Mouse (Mus musculus) hindbrain, embryonic 11.5 days (tissue): Measurements from ENCODE around the gene Ece2. TPM values are rescaled to one million over a fixed set of nuclear protein-coding genes. Genes with fewer than 3 reads are reported as not detected.

Experiments
- ATAC-seq: fragments of 200-750 bp; cut with Nextera tagmentation; 2 replicates; pipeline ENCODE4 v1.8.0; 2017; ENCODE audit warnings: mild to moderate bottlenecking, moderate TSS enrichment, moderate library complexity; ENCODE audit not compliant: low FRiP score
- DNase-seq: peaks from one replicate; pipeline ENCODE4 v3.0.0-alpha.2; 2015; ENCODE audit warnings: low spot score
- H3K27ac ChIP-seq: fragments of 300-500 bp; sonication (generic); 2 replicates; pipeline ENCODE4 v1.5.1; 2014; ENCODE audit warnings: mild to moderate bottlenecking, low read depth, low read length
- H3K27me3 ChIP-seq: fragments of 300-500 bp; sonication (generic); 2 replicates; pipeline ENCODE4 v1.6.1; 2014; ENCODE audit warnings: mild to moderate bottlenecking, low read length, moderate library complexity, mixed read lengths; ENCODE audit not compliant: control insufficient read depth, insufficient read depth
- H3K36me3 ChIP-seq: fragments of 300-500 bp; sonication (generic); 2 replicates; pipeline ENCODE4 v1.6.1; 2014; ENCODE audit warnings: mild to moderate bottlenecking, low read length, moderate library complexity, mixed read lengths; ENCODE audit not compliant: control insufficient read depth, insufficient read depth
- H3K4me1 ChIP-seq: fragments of 300-500 bp; sonication (generic); replicated peaks from 2 replicates; pipeline ENCODE4 v1.6.1; 2014; ENCODE audit warnings: low read length, mixed read lengths; ENCODE audit not compliant: control insufficient read depth, insufficient read depth
- H3K4me2 ChIP-seq: fragments of 300-500 bp; sonication (generic); replicated peaks from 2 replicates; pipeline ENCODE4 v1.6.1; 2014; ENCODE audit warnings: mild to moderate bottlenecking, low read depth, low read length
- H3K4me3 ChIP-seq: fragments of 300-500 bp; sonication (generic); 2 replicates; pipeline ENCODE4 v1.5.1; 2014; ENCODE audit warnings: low read depth, low read length
- H3K9ac ChIP-seq: fragments of 300-500 bp; sonication (generic); 2 replicates; pipeline ENCODE4 v1.6.1; 2014; ENCODE audit warnings: low read depth, low read length
- H3K9me3 ChIP-seq: fragments of 300-500 bp; sonication (generic); 2 replicates; pipeline ENCODE4 v1.6.1; 2016; ENCODE audit warnings: low read length; ENCODE audit not compliant: control insufficient read depth
- WGBS: fragments of 180-500 bp; shearing (Covaris S2); extraction: QIAGEN DNeasy Blood & Tissue Kit; methylation state at CpG from one replicate; pipeline ENCODE4 v1.1.7; 2014; 5-methylcytosine and 5-hydroxymethylcytosine counted together
- microRNA counts: library from miRNA; unstranded; fragments of <30 nt; microRNA quantifications from one replicate; lab custom pipeline; 2015
- polyA plus RNA-seq: library from polyadenylated mRNA; unstranded; fragments of >200 nt; fragmentation: Nextera tagmentation; extraction: Ambion mirVana; gene quantifications from 2 replicates; pipeline ENCODE4 v1.2.1, GENCODE M21; 2014

Ece2 gene
- polyA plus RNA-seq, 1 experiment from 2014 or later, result 3.1 TPM

DNA sequence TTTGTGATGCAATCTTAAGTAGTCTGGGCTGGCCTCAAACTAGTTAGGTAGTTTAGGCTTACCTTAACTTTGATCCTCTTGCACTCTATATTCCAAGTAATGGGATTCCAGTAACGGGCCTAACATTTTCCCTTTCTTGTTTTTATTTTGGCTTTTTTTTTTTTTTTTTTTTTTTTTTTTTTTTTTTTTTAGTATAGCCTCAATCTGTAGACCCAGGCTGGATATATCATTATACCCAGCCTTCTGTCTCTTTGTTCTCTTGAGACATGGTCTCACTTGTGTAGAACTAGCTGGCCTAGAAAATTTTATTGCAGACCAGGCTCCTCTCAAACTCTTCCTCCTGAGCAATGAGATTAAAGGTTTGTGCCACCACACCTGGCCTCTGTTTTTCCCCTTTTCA lies 62.0 kb downstream of the Ece2 start:
- Histone ChIP-seq H3K27me3 (no peaks in the 10 kb centered on the region), H3K4me3 (no peak overlapping the region), H3K4me1 (peaks cover 9% of the 10 kb centered on the region), H3K9ac (no peak overlapping the region), H3K9me3 (no peaks in the 10 kb centered on the region), H3K27ac (no peak overlapping the region), H3K36me3 (peaks cover 9% of the 10 kb centered on the region), H3K4me2 (no peak overlapping the region)
- DNase-seq, result no peak
- ATAC-seq, result no peak
- 88% methylated on average over 1 of the region's 1 CpGs for WGBS

DNA sequence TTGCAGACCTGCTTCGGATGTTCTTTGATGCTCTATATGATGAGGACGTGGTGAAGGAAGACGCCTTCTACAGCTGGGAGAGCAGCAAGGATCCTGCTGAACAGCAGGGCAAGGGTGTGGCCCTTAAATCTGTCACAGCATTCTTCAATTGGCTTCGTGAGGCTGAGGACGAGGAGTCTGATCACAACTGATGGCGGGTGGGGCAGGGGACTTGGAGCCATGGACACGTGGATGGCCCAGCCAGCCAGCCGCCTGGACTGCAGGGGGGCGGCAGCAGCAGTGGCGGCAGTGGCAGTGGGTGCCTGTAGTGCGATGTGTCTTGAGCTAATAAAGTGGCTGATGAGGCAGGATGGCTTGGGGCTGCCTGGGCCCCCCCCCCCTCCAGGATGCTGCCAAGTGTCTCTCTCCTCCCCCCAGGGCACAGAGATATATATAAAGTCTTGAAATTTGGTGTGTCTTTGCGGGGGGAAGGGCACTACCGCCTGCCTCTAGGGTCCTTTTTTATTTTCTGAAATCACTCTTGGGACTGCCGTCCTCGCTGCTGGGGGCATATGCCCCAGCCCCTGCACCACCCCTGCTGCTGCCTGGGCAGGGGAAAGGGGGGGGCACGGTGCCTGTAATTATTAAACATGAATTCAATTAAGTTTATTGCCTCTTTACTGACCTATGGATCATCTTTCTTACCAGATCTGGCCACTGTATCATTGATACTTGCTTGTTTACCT lies 62.8 kb downstream of the Ece2 start:
- Histone ChIP-seq H3K27me3 (no peaks in the 10 kb centered on the region), H3K36me3 (peaks cover 9% of the 10 kb centered on the region), H3K4me1 (peaks cover 9% of the 10 kb centered on the region), H3K9me3 (no peaks in the 10 kb centered on the region), H3K9ac (no peak overlapping the region), H3K4me2 (no peak overlapping the region), H3K27ac (peak overlapping the region; percentile 7; the same call in 1 of the 2 replicates), H3K4me3 (no peak overlapping the region)
- WGBS, result 43% methylated on average over 16 of the region's 16 CpGs
- DNase-seq (no peak), ATAC-seq (no peak)

DNA sequence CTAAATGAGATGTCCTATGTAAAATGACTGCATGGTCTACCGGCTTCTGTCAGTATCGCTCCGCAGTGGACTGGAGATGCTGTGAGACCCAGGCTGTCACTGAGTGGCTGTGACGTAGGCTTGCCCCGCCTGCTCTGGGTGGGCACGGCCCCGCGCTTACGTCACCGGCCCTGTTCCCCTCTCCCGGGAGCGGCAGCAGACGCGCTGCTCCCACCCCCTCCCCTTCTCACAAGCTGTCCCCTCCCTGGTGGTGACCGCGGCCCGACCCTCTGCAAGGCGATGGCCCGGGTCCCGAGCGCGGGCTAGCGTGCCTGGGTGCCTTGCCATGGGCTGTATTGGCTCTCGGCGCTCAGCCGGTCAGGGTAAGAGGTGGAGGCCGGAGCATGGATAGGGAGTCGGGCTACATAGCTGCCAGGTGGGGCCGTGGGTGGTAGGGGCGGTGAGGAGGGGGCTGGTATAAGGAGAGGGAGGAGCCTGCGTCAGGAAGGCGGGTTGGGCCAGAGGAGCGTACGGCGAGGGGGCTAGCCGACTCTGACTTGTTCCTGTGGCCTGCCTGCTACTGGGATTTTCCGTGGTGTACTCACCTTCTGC lies 63.6 kb downstream of the Ece2 start, which contains the start of gene Fam131a:
Gene Fam131a (plus strand): TSS at position 131 of the 591 bp plus-strand sequence.
- DNase-seq, result peak; percentile 95

DNA sequence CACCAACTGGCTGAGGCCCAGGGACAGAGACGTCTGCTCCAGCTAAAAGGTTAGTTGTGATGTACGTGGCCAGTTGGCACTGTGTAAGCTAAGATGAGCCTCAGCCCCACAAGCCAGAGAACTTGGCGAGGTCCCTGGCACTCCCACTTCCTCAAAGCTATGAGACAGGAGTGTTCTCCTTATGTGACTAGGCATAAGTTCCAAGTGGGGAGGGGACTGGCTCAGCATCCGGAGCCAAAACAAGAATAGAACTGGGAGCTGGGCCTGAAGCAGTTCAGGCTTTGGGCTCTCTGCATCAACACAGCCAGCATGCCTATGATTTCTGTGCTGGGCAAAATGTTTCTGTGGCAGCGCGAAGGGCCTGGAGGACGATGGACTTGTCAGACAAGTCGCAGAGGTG lies 65.2 kb downstream of the Ece2 start:
- Histone ChIP-seq H3K27me3 (no peaks in the 10 kb centered on the region), H3K9me3 (no peaks in the 10 kb centered on the region), H3K4me3 (no peak overlapping the region), H3K36me3 (no peaks in the 10 kb centered on the region), H3K9ac (no peak overlapping the region), H3K27ac (no peak overlapping the region), H3K4me2 (no peak overlapping the region), H3K4me1 (peaks cover 9% of the 10 kb centered on the region)
- DNase-seq, result no peak
- WGBS, result 77% methylated on average over 8 of the region's 8 CpGs
- ATAC-seq, result no peak

More for the DNA sequence above, 63.6 kb downstream of the Ece2 start, which contains the start of gene Fam131a:
- Histone ChIP-seq H3K36me3 (peaks cover 9% of the 10 kb centered on the region), H3K27ac (peak within 1 kb of the TSS; percentile 80), H3K9me3 (no peaks in the 10 kb centered on the region), H3K4me2 (peak within 1 kb of the TSS; percentile 72), H3K4me1 (peaks cover 9% of the 10 kb centered on the region), H3K9ac (peak within 1 kb of the TSS; percentile 52), H3K27me3 (no peaks in the 10 kb centered on the region), H3K4me3 (peak within 1 kb of the TSS; percentile 41)
- under 1% methylated on average over 33 of the region's 37 CpGs for WGBS
- peak; percentile 95 for ATAC-seq

DNA sequence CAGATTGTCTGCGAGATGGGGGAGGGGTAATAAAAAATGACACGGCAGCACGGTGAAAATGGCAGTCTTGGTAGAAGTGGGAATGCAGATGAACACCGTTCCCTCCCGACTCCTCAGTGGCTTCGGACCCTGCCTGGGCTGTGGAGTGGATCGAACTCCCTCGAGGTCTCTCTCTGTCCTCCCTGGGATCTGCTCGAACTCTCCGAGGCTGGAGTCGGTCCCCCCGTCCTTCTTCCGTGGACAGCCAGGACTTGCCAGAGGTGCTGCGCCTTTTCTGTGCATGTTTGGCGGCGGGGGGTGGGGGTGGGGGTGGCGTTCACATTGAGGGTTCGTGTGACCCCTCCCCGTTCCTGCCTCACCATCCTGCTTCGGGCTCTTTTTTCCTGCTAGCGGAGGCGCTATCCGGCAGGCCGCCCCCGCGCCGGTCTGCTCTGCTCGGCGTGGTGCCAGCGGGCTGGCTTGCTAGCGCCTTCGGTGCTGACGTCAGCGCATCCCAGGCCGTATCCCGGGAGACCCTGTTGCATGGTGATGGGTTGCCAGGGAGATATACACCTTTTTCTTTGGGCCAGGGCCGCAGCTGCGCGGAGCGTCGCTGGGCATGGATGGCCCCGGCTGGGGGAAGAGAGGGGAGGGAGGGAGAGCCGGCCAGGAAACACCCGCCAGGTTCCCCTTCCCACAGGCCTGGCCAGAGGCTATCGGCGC lies 66.1 kb downstream of the Ece2 start:
- H3K27ac ChIP-seq, result peak overlapping the region; percentile 47
- DNase-seq (peak; percentile 92), ATAC-seq (peak; percentile 75)
- H3K27me3 ChIP-seq, result no peaks in the 10 kb centered on the region
- H3K9ac ChIP-seq, result peak overlapping the region; percentile 48
- peak overlapping the region; percentile 26 for H3K4me3 ChIP-seq
- no peaks in the 10 kb centered on the region for H3K36me3 ChIP-seq
- H3K4me1 ChIP-seq, result peaks cover 9% of the 10 kb centered on the region
- WGBS, result 3% methylated on average over 46 of the region's 46 CpGs
- H3K4me2 ChIP-seq, result peak overlapping the region; percentile 53
- H3K9me3 ChIP-seq, result no peaks in the 10 kb centered on the region

MicroRNA genes within 50 kb of the gene (microRNA counts, 519-probe panel; counts per million panel counts)
- 4,279 counts per million, percentile 44 among the panel's probes with 10 or more counts for microRNA mmu-miR-1224 (lab: Ali Mortazavi, UCI)

Other genes starting within 250 kb of the Ece2 start
- 65.4 and 89.9 TPM in 2 replicates for gene Abcc5, start 203.4 kb upstream of the Ece2 start, polyA plus RNA-seq
- gene Eif2b5, start 131.0 kb upstream of the Ece2 start, polyA plus RNA-seq, result 132 and 139 TPM in 2 replicates
- gene Dvl3, start 112.8 kb upstream of the Ece2 start, polyA plus RNA-seq, result 50.8 and 58.9 TPM in 2 replicates
- 923 and 941 TPM in 2 replicates for gene Ap2m1, start 94.3 kb upstream of the Ece2 start, polyA plus RNA-seq
- 52.4 and 63.1 TPM in 2 replicates for gene Abcf3, start 81.3 kb upstream of the Ece2 start, polyA plus RNA-seq
- gene Vwa5b2, start 40.4 kb upstream of the Ece2 start, polyA plus RNA-seq, result 1.6 and 4.1 TPM in 2 replicates
- gene Eef1akmt4, start 18.2 kb upstream of the Ece2 start, polyA plus RNA-seq, result 26.9 and 32.5 TPM in 2 replicates
- not detected in 2 replicates for gene Gm49333, start 18.2 kb upstream of the Ece2 start, polyA plus RNA-seq
- gene Alg3, start 18.1 kb upstream of the Ece2 start, polyA plus RNA-seq, result 54.1 and 54.5 TPM in 2 replicates
- gene Camk2n2, start 8.5 kb upstream of the Ece2 start, polyA plus RNA-seq, result 6.0 and 6.2 TPM in 2 replicates
- 427 and 504 TPM in 2 replicates for gene Psmd2, start 21.8 kb downstream of the Ece2 start, polyA plus RNA-seq
- 140 and 173 TPM in 2 replicates for gene Eif4g1, start 38.5 kb downstream of the Ece2 start, polyA plus RNA-seq
- gene Fam131a, start 63.4 kb downstream of the Ece2 start, polyA plus RNA-seq, result 11.2 and 11.8 TPM in 2 replicates
- gene Polr2h, start 87.8 kb downstream of the Ece2 start, polyA plus RNA-seq, result 103 and 105 TPM in 2 replicates
- gene Clcn2, start 87.9 kb downstream of the Ece2 start, polyA plus RNA-seq, result 20.7 and 22.0 TPM in 2 replicates
- 2.3 and 3.1 TPM in 2 replicates for gene Chrd, start 103.3 kb downstream of the Ece2 start, polyA plus RNA-seq
- 0.39 and 0.83 TPM in 2 replicates for gene Thpo, start 104.7 kb downstream of the Ece2 start, polyA plus RNA-seq